ENCODE assay signal across 8 mouse cellular contexts in the genomic region with DNA sequence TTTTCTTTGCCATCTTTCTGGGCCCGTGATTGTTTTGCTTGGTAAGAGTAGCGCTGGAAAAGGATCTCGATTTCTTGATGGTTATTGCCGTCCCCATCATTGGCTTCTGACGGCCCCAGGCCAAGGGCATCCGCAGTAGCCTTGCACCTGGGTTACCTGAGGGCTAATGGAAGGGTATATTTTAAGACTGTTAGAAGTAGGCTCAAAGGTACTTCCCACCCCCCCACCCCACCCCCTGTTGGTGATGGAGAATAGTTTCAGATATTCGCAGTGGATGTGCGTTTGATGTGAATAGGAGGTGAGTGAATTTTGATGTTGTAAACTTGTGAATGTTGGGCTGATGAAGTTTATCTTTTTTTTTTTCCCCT.
DNase-seq lines count a peak whose midpoint lies in the region; ATAC-seq lines count a peak whose summit lies in the region.

No protein-coding gene starts in this region.

- H3K9me3 ChIP-seq in heart, embryonic 10.5 days, result no peaks in the 10 kb centered on the region
- no peaks in the 10 kb centered on the region for H3K9me3 ChIP-seq in forebrain, embryonic 10.5 days
- no peaks in the 10 kb centered on the region for H3K9me3 ChIP-seq in liver, embryonic 13.5 days (replicated peaks)

- 0 out of 2 replicates have a peak, but pooled peaks cover 4% of the 10 kb centered on the region for H3K27me3 ChIP-seq in heart, embryonic 10.5 days (ENCODE audit: insufficient read depth, poor library complexity, severe bottlenecking)
- no peaks in the 10 kb centered on the region for H3K27me3 ChIP-seq in forebrain, embryonic 10.5 days (ENCODE audit: poor library complexity, severe bottlenecking)
- H3K27me3 ChIP-seq in liver, embryonic 13.5 days, result no peaks in the 10 kb centered on the region

- no peaks in the 10 kb centered on the region for H3K36me3 ChIP-seq in heart, embryonic 10.5 days
- no peaks in the 10 kb centered on the region for H3K36me3 ChIP-seq in forebrain, embryonic 10.5 days (replicated peaks)
- no peaks in the 10 kb centered on the region for H3K36me3 ChIP-seq in liver, embryonic 13.5 days

- intact Hi-C loops in heart, postnatal 25 days (cut with DNase I), result loop anchor here (5.0 kb wide), 2 partner anchors 119 to 319 kb away; no protein-coding TSS in a partner anchor

- H3K9ac ChIP-seq in liver, embryonic 13.5 days, result peak overlapping the region; percentile 89

- ATAC-seq in liver, embryonic 13.5 days (ENCODE audit: low read depth), result no peak

- H3K4me3 ChIP-seq in heart, embryonic 10.5 days, result peak overlapping the region; percentile 93
- H3K4me3 ChIP-seq in forebrain, embryonic 10.5 days, result peak overlapping the region; percentile 90
- peak overlapping the region; percentile 90 for H3K4me3 ChIP-seq in liver, embryonic 13.5 days (replicated peaks)

- H3K4me2 ChIP-seq in liver, embryonic 13.5 days, result peak overlapping the region; percentile 96

- DNase-seq in heart, embryonic 10.5 days (ENCODE audit: low spot score), result no peak
- DNase-seq in heart, postnatal 25 days (ENCODE audit: low spot score), result no peak
- DNase-seq in 3T3-L1 (ENCODE audit: low read depth, low spot score), result peak; percentile 57
- DNase-seq in forebrain, embryonic 10.5 days (ENCODE audit: extremely low spot score, low spot score), result no peak
- DNase-seq in liver, embryonic 13.5 days, result no peak
- DNase-seq in urinary bladder, postnatal 36 days (ENCODE audit: low spot score in 2 of 2), result no peak
- no peak for DNase-seq in adrenal gland, adult 18-20 months (ENCODE audit: low spot score in 2 of 2)
- DNase-seq in adrenal gland, postnatal 10 days, result no peak

- 5% methylated on average over 8 of the region's 8 CpGs for WGBS in heart, embryonic 10.5 days
- 2% methylated on average over 8 of the region's 8 CpGs for WGBS in forebrain, embryonic 10.5 days
- 4% methylated on average over 8 of the region's 8 CpGs for WGBS in liver, embryonic 13.5 days (ENCODE audit: insufficient replicate concordance)

- peaks cover 13% of the 10 kb centered on the region; the same call in 1 of the 2 replicates for H3K4me1 ChIP-seq in heart, embryonic 10.5 days
- H3K4me1 ChIP-seq in forebrain, embryonic 10.5 days, result peaks cover 36% of the 10 kb centered on the region
- peaks cover 30% of the 10 kb centered on the region for H3K4me1 ChIP-seq in liver, embryonic 13.5 days (replicated peaks)

- H3K27ac ChIP-seq in heart, embryonic 10.5 days, result peak overlapping the region; percentile 93
- peak overlapping the region; percentile 99 for H3K27ac ChIP-seq in forebrain, embryonic 10.5 days
- H3K27ac ChIP-seq in liver, embryonic 13.5 days, result no peak overlapping the region
